Mouse (Mus musculus) adrenal gland, adult 18-20 months (tissue): ENCODE data around the gene Heatr3. TPM values are rescaled to one million over a fixed set of nuclear protein-coding genes. Genes with fewer than 3 reads are reported as not detected.
"Not testable (repeated sequence)": the region's sequence is repeated elsewhere in the genome, so short reads cannot be mapped to it uniquely, and the experiment has no call there.

Source experiments
- DNase-seq, 2 experiments: peaks; one replicate each; pipeline ENCODE4 v3.0.0; 2021 to 2022; ENCODE audit warnings: low spot score in 2 of 2
- microRNA-seq, 2 experiments: library from miRNA; unstranded; fragments of <30 nt; microRNA quantifications; one replicate each; pipeline ENCODE4 v1.2.0; 2021; ENCODE audit warnings: borderline number of aligned reads in 2 of 2
- total RNA-seq, 2 experiments: library from RNA; stranded (reverse); gene quantifications; 1 replicate in 1 of 2; 2 replicates in 1 of 2; pipeline ENCODE4 v1.2.3; 2021

Heatr3 gene
- total RNA-seq, 2 experiments from 2014 or later = 29.5 to 36.5 TPM

- DNase-seq = no peak
Measured at GRCm38 (mm10) chr8:88184914-88185313, 47.3 kb downstream of the Heatr3 start.

DNA sequence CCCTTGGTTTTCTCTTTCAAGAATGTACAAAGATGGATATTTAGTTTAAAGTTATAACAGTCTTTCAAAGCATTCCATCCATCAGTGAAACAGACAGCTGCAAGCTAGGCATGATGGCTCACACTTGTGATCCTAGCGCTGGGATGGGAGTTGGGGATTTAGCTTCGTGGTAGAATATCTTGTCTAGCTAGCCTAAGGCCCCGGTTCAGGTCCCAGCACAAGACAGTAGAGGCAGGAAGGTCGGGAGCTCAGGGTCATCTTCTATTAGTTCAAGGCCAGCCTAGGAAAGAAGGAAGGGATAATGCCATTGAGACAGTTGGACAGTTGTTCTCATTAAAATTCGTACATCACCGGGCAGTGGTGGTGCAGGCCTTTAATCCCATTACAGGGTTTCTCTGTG lies 48.1 kb downstream of the Heatr3 start:
- no peak for DNase-seq

DNA sequence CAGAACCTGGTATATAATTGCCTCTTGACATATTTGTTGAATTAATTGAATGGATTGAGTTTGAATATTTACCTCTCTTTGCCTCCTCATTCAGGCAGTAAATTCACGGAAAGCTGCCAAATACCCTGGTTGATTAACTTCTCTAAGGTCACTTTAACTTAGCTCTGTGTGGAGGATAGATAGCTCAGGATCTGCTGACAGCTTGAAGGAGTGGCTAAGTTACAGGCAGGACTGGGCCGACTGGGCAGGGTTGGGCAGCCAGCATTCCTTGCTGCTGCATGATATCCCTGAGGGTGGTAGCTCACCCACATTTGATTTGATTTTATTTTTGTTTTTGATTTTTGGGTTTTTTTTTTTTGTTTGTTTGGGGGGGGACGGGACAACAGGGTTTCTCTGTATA lies 59.7 kb downstream of the Heatr3 start:
- DNase-seq = no peak

- DNase-seq = no peak
Measured at GRCm38 (mm10) chr8:88198551-88198944, 60.9 kb downstream of the Heatr3 start.

DNA sequence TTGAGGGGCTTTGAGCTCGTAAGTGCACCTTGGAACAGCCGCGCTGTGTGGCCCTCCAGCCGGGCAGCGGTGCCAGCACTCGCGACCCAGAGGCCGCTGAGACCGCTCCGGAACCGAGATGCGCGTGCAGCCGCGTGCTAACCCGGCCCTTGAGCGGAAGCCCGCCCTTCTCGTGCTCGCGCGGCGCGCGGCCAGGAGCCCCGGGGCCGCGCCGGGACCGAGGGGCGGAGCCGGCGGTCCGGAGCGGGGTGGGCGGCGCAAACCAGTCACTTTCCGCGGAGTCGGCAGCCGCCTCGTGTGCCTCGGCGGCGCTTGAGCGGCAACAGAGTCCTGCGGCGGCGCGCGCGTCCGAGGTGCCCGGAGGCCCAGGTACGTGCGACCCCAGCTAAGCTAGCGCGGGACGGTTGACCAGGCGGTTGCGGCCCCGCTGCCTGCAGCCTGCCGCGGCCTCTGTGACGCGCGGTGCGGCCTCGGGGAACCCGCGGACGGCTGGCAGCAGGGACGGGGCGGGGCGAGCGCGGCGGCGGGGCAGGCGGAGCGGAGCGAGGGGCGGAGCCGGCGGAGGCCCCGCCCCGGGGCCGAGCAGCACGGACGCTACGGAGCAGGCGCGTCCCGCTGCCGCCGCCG lies 61.4 kb downstream of the Heatr3 start, which contains the start of gene Tent4b:
Gene Tent4b (plus strand): TSS at position 269 of the 627 bp plus-strand sequence.
- peak; percentile 93 to 94 for DNase-seq

- DNase-seq = peak; percentile 45 to 48
Measured at GRCm38 (mm10) chr8:88199700-88200601, 62.3 kb downstream of the Heatr3 start.

DNA sequence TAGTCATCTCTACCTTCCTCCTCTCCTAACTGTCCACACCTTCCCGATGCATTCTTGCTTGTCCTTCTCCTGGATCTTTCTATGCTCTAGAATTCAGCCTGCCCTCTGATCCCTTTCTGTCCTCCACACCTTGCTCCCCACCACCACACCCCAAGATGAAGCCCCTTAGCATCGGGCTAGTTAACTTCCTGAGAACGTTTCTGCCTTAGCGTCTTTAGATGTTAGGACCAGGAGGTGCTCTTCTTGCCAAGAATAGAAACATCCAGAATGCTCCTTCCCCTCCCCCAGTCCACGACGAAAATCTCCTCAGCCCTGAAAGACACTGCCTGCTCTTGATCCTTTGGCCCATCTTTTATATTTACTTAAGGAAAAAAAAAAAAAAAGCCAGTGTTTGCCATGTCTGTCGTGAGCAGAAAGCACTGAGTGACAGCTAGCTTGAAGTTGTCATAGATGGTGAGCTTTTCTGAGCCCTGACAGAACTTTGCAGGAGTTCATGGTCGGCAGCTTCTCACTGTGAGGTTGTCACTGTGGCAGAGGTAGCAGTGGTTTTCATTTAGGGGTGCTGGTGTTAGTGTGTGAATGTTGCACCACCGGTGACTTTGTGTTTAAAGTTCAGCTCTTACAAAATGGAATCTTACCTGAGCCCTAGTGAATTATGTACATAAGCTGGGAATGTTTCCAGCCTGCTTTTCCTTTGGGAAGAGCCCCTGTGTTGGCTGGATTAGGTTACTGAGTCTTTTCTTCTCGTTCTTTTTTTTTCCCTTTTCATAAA lies 63.3 kb downstream of the Heatr3 start:
- peak in 1 of 2 experiments; percentile 5 for DNase-seq

GRCm38 (mm10) chr8:88201641-88202040 lies 64.0 kb downstream of the Heatr3 start:
- no peak for DNase-seq

DNA sequence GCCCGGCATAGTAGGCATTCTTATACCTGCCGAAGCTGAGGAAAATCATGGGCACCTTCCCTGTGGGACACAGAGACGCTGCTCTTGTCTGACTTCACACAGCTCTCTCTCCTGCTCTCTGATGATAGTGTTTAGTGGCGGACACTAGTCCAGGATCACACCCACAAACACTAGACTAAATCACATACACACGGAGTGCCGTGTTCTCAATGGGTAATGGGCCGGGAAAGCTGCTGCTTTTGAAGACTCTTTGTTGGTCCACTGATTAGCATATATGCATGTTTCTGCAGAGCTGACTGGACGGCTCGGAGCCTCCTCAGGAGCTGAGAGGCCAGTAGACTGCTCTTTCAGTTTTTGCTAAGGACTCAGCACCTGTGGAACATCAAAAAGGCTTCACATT lies 68.4 kb downstream of the Heatr3 start:
- DNase-seq = no peak

DNA sequence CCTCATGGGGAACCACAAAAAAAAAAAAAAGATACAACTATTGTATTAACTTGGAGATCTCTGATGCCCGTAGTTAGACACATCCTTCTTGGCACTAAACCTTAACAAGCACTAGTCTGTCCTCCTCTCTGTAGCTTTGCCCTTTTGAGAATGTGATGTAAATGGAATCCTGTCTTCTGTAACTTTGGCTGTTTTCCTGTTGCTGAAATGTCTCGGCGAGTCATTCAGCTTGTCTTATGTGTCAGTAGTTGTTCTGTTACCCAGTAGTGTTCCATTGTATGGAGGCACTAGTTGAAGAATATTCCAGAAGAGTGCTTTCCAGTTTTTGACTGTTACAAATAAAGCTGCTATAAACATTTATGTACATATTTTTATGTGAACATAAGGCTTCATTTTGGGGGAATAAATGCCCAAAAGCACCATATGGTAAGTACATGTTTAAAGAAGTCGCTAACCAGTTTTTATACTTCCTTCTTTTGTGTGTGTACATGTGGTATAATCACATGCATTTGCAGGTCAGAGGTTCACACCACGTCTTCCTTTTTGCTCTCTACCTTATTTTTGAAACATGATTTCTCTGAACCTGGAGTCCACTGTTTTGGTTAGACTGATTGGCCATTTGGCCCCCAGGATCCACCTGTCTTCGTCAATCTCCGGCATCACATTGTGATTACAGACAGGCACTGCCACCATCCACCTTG lies 69.6 kb downstream of the Heatr3 start:
- DNase-seq = no peak

DNA sequence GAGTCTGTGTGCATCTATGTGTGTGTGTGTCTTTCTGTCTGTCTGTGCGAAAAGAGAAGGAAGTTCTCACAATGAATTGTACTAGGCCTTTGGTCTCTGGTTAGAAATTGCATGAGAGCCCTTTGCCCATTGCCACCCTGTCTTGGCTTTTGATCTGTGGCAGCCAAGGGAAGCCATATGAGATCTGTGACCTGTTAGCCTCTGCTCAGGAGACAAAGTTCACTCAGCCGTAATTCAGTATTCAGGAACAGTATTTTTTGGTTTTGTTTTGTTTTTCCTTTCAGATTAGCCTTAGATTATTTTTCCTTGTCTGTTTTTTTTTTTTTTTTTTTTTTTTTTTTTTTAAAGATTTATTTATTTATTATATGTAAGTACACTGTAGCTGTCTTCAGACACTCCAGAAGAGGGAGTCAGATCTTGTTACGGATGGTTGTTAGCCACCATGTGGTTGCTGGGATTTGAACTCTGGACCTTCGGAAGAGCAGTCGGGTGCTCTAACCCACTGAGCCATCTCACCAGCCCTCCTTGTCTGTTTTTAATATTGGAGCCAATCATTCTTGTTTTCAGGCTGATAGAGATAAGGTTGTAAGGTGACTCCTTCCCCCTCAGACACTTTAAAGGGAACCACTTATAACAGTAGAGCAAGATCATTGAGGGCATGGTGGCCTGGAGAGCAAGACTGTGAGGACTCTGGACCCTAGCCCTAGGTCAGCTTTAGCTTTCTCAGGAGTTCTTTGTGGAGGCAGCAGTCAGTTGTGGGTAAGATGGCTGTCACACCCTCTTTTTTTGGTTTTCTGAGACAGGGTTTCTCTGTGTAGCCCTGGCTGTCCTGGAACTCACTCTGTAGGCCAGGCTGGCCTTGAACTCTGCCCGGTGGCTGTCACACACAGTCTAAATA lies 72.5 kb downstream of the Heatr3 start:
- DNase-seq = not testable (repeated sequence)

GRCm38 (mm10) chr8:88221353-88221752 lies 83.7 kb downstream of the Heatr3 start:
- no peak for DNase-seq

Small RNA genes lying within 50 kb of the gene (microRNA-seq; reads per million reads assigned to microRNA genes)
- 0.47 to 0.61 reads per million in 2 experiments for gene Mir7071

Other genes starting within 250 kb of the Heatr3 start
- 10 to 100 TPM; 13.2 to 27.1 TPM for gene Zfp423, start 178.3 kb upstream of the Heatr3 start, total RNA-seq
- gene Cnep1r1, start 19.1 kb upstream of the Heatr3 start, total RNA-seq = 10 to 100 TPM; 33.3 to 35.7 TPM
- 10 to 100 TPM; 30.2 to 31.4 TPM for gene Tent4b, start 61.4 kb downstream of the Heatr3 start, total RNA-seq
- gene Adcy7, start 134.5 kb downstream of the Heatr3 start, total RNA-seq = 10 to 100 TPM in 1 of 2 experiments, 1 to 10 TPM in 1; 5.7 to 11.4 TPM
- 10 to 100 TPM; 56.0 to 67.1 TPM for gene Brd7, start 224.3 kb downstream of the Heatr3 start, total RNA-seq